Mouse (Mus musculus) layer of hippocampus, adult 8-10 months (tissue): Measurements from ENCODE around the gene Alas2. TPM values are rescaled to one million over a fixed set of nuclear protein-coding genes. Genes with fewer than 3 reads are reported as not detected.

Source experiments
- microRNA-seq, 2 experiments: library from miRNA; unstranded; fragments of <30 nt; microRNA quantifications; one replicate each; pipeline ENCODE4 v1.2.0; 2022
- total RNA-seq, 4 experiments: library from RNA; stranded (reverse); gene quantifications; 2 replicates each; pipeline ENCODE4 v1.2.4; 2022

Alas2 gene
- total RNA-seq, 4 experiments from 2014 or later: 1.9 to 4.4 (median 3.7) TPM

Small RNA genes lying within 50 kb of the gene (microRNA-seq; reads per million reads assigned to microRNA genes)
- 0 reads per million in 2 experiments for gene Mir3620

Other genes with a start within 250 kb of the Alas2 start
- 10 to 100 TPM; 32.3 to 41.7 (median 37.5) TPM for gene Tmem29, start 88.2 kb upstream of the Alas2 start, total RNA-seq
- 1 to 10 TPM in 3 of 4 experiments, under 1 TPM in 1; 0.75 to 1.7 (median 1.4) TPM for gene Pfkfb1, start 40.9 kb downstream of the Alas2 start, total RNA-seq
- gene Apex2, start 42.5 kb downstream of the Alas2 start, total RNA-seq: 10 to 100 TPM; 11.4 to 20.9 (median 15.7) TPM
- gene Tro, start 110.2 kb downstream of the Alas2 start, total RNA-seq: 100 to 1,000 TPM; 150 to 178 (median 165) TPM